In genomic region chr3:127446173-127446572, GRCm38 (mm10) we compare ENCODE assay signal across 8 mouse cellular contexts. TPM values are rescaled to one million over a fixed set of nuclear protein-coding genes. Genes with fewer than 3 reads are reported as not detected.
DNase-seq lines count a peak whose midpoint lies in the region; ATAC-seq and TF ChIP-seq lines count a peak whose summit lies in the region.

No protein-coding gene starts in this region.

- no peak overlapping the region for H3K4me3 ChIP-seq in ES-Bruce4 (ENCODE audit: low read depth, low read length)
- H3K4me3 ChIP-seq in lung, embryonic 16.5 days (ENCODE audit: low read length), result no peak overlapping the region

- peak; percentile 81 for DNase-seq in adrenal gland, postnatal 10 days
- peak; percentile 68 for DNase-seq in embryo, embryonic 9.5 days (ENCODE audit: extremely low spot score)
- DNase-seq in heart, adult 8-10 months (ENCODE audit: low spot score), result peak; percentile 30
- peak; percentile 42 for DNase-seq in layer of hippocampus, adult 9-10 months (ENCODE audit: low spot score)
- DNase-seq in ovary, postnatal 36 days (ENCODE audit: low spot score), result peak; percentile 65
- no peak for DNase-seq in natural killer cell, adult 2 months (ENCODE audit: low spot score in 2 of 2)

- no peak overlapping the region for H3K4me2 ChIP-seq in lung, embryonic 16.5 days (ENCODE audit: low read depth, low read length)

- TF ChIP-seq EP300 in ES-Bruce4 (IDR thresholded peaks at IDR 0.05; ENCODE audit: insufficient read depth, low read depth, low read length), result no peak

- 0 out of 2 replicates have a peak, but pooled peaks have one; percentile 41 for ATAC-seq in lung, embryonic 16.5 days (ENCODE audit: low read depth)

- H3K4me1 ChIP-seq in ES-Bruce4 (ENCODE audit: control insufficient read depth, insufficient read depth, low read length), result no peaks in the 10 kb centered on the region
- no peaks in the 10 kb centered on the region for H3K4me1 ChIP-seq in lung, embryonic 16.5 days (replicated peaks; ENCODE audit: control insufficient read depth, insufficient read depth, low read length)

- 27% methylated on average over 5 of the region's 5 CpGs for WGBS in lung, embryonic 16.5 days

- H3K27ac ChIP-seq in ES-Bruce4 (ENCODE audit: insufficient read depth, low read length), result no peak overlapping the region
- no peak overlapping the region for H3K27ac ChIP-seq in lung, embryonic 16.5 days (ENCODE audit: low read length)

- H3K9me3 ChIP-seq in ES-Bruce4 (replicated peaks; ENCODE audit: control insufficient read depth, insufficient read depth, low read length, poor library complexity, severe bottlenecking), result no peaks in the 10 kb centered on the region
- no peaks in the 10 kb centered on the region for H3K9me3 ChIP-seq in lung, embryonic 16.5 days (ENCODE audit: control insufficient read depth, low read length)

- TF ChIP-seq CTCF in ES-Bruce4 (IDR thresholded peaks at IDR 0.05; ENCODE audit: low read depth, low read length), result peak; percentile 75

- H3K27me3 ChIP-seq in ES-Bruce4 (ENCODE audit: control insufficient read depth, insufficient read depth, low read length, poor library complexity, severe bottlenecking), result no peaks in the 10 kb centered on the region
- H3K27me3 ChIP-seq in lung, embryonic 16.5 days (ENCODE audit: control insufficient read depth, insufficient read depth, low read depth, low read length), result no peaks in the 10 kb centered on the region

- TF ChIP-seq POLR2A in ES-Bruce4 (IDR thresholded peaks at IDR 0.05; ENCODE audit: insufficient read depth, low read length), result no peak

- no peaks in the 10 kb centered on the region for H3K36me3 ChIP-seq in ES-Bruce4 (ENCODE audit: control insufficient read depth, insufficient read depth, low read length, poor library complexity, severe bottlenecking)
- H3K36me3 ChIP-seq in lung, embryonic 16.5 days (ENCODE audit: control insufficient read depth, insufficient read depth, low read length), result no peaks in the 10 kb centered on the region

- no peak overlapping the region for H3K9ac ChIP-seq in ES-Bruce4 (ENCODE audit: low read depth, poor library complexity, severe bottlenecking)
- no peak overlapping the region for H3K9ac ChIP-seq in lung, embryonic 16.5 days (ENCODE audit: low read length)

RNA-seq across cellular contexts. Expression of gene Ank2, which starts 53.0 kb away (rescaled TPM):
- 29.9 and 31.4 TPM in 2 replicates for polyA plus RNA-seq in ES-Bruce4 (2011; ENCODE audit: insufficient read depth, insufficient read length, low read depth, missing spikeins)
- 10 to 100 TPM; 56.9 to 95.8 TPM for total RNA-seq in adrenal gland, postnatal 10 days (2021)
- 100 to 1,000 TPM; 297 to 377 (median 334) TPM for total RNA-seq in heart, adult 8-10 months (2022)
- polyA plus RNA-seq in lung, embryonic 16.5 days (2015; fragmentation: Nextera tagmentation; extraction: Ambion mirVana), result 10.3 and 11.3 TPM in 2 replicates

Comparison
In these comparisons a context has a peak if more than half of its experiments do, and no peak if none do; other contexts are left out.
1. DNase-seq: peak in adrenal gland, postnatal 10 days (single experiment), embryo, embryonic 9.5 days (single experiment), heart, adult 8-10 months (single experiment), layer of hippocampus, adult 9-10 months (single experiment) and ovary, postnatal 36 days (single experiment); none in natural killer cell, adult 2 months (0 of 2).